Mouse (Mus musculus) C2C12 (cell line): Measurements from ENCODE around the gene Peli2.

ENCODE experiments used
- CEBPB ChIP-seq: IDR thresholded peaks from one replicate; pipeline ENCODE4 v1.6.1; 2011; ENCODE audit warnings: low read depth, mild to moderate bottlenecking, control low read depth, moderate library complexity
- CTCF ChIP-seq: IDR thresholded peaks from one replicate; pipeline ENCODE4 v1.5.1; 2011; ENCODE audit not compliant: control insufficient read depth, insufficient read depth, insufficient read length
- MAX ChIP-seq: IDR thresholded peaks from one replicate; pipeline ENCODE4 v1.6.1; 2011; ENCODE audit warnings: mild to moderate bottlenecking, control low read depth
- MYOD1 ChIP-seq: IDR thresholded peaks from one replicate; pipeline ENCODE4 v1.6.1; 2011; ENCODE audit warnings: low read depth; ENCODE audit not compliant: control insufficient read depth, insufficient read length
- MYOG ChIP-seq: IDR thresholded peaks from one replicate; pipeline ENCODE4 v1.6.1; 2011; ENCODE audit not compliant: control insufficient read depth, insufficient read length; ENCODE audit errors: extremely low read depth
- USF1 ChIP-seq: IDR thresholded peaks from one replicate; pipeline ENCODE4 v1.6.1; 2011; ENCODE audit warnings: low read depth, mild to moderate bottlenecking, control low read depth, moderate library complexity

- TF ChIP-seq CTCF (no peak), CEBPB (no peak), MYOG (no peak), USF1 (no peak), MAX (no peak), MYOD1 (no peak)
These were observed 54.5 kb downstream of the Peli2 start for GRCm38 (mm10) chr14:48175115-48175514.
